Mouse (Mus musculus): Measurements from ENCODE around the gene Ppil2.

GRCm38 (mm10) chr16:17124119-17124870, 13.2 kb upstream of the Ppil2 start:
- TF ChIP-seq EP300 (IDR thresholded peaks at IDR 0.05; ENCODE audit: low read depth), result no peak
- TF ChIP-seq CTCF (IDR thresholded peaks at IDR 0.05; ENCODE audit: low read depth), result no peak
